Mouse (Mus musculus) kidney, adult 2 months (tissue): ENCODE measurements around the gene AY761185. TPM values are rescaled to one million over a fixed set of nuclear protein-coding genes. Genes with fewer than 3 reads are reported as not detected.
"Not testable (repeated sequence)": the region's sequence is repeated elsewhere in the genome, so short reads cannot be mapped to it uniquely, and the experiment has no call there.

ENCODE experiments used
- DNase-seq: peaks from one replicate; pipeline ENCODE4 v3.0.0; 2021
- H3K27ac ChIP-seq: fragments of 200-500 bp; 2 replicates; pipeline ENCODE4 v1.5.1; 2012; ENCODE audit warnings: low read depth, low read length, control low read depth, inconsistent platforms; ENCODE audit not compliant: insufficient read depth
- H3K27me3 ChIP-seq: fragments of 200-500 bp; replicated peaks from 2 replicates; pipeline ENCODE4 v1.6.1; 2012; ENCODE audit warnings: mild to moderate bottlenecking, moderate library complexity, low read length, inconsistent platforms; ENCODE audit not compliant: control insufficient read depth, insufficient read depth
- H3K36me3 ChIP-seq: fragments of 200-500 bp; 2 replicates; pipeline ENCODE4 v1.6.1; 2012; ENCODE audit warnings: mild to moderate bottlenecking, moderate library complexity, low read length, inconsistent platforms; ENCODE audit not compliant: control insufficient read depth, insufficient read depth
- H3K4me1 ChIP-seq: fragments of 200-500 bp; 2 replicates; pipeline ENCODE4 v1.6.1; 2011; ENCODE audit warnings: low read length; ENCODE audit not compliant: control insufficient read depth, insufficient read depth
- H3K4me3 ChIP-seq: fragments of 200-500 bp; 2 replicates; pipeline ENCODE4 v1.5.1; 2011; ENCODE audit warnings: mild to moderate bottlenecking, low read depth, low read length, control low read depth; ENCODE audit not compliant: insufficient read depth
- CTCF ChIP-seq: fragments of 200-500 bp; conservative IDR thresholded peaks from 2 replicates; pipeline ENCODE4 v1.5.1; 2011; ENCODE audit warnings: low read depth, mild to moderate bottlenecking, control low read depth, low read length, moderate library complexity, mixed read lengths; ENCODE audit not compliant: insufficient read depth, insufficient read length
- POLR2A ChIP-seq: fragments of 200-500 bp; IDR thresholded peaks from one replicate; pipeline ENCODE4 v1.6.1; 2011; ENCODE audit warnings: low read depth, low read length, control low read depth
- WGBS: fragments of 180-500 bp; shearing (Covaris S2); methylation state at CpG from one replicate; pipeline ENCODE4 v1.1.7; 2018; 5-methylcytosine and 5-hydroxymethylcytosine counted together
- polyA plus RNA-seq: library from polyadenylated mRNA; depleted of rRNA; stranded (reverse); fragments of >200 nt; gene quantifications from 2 replicates; pipeline ENCODE4 v1.2.3, GENCODE M21; 2012; rRNA removed

The AY761185 gene
- polyA plus RNA-seq: not detected in 2 replicates

DNA sequence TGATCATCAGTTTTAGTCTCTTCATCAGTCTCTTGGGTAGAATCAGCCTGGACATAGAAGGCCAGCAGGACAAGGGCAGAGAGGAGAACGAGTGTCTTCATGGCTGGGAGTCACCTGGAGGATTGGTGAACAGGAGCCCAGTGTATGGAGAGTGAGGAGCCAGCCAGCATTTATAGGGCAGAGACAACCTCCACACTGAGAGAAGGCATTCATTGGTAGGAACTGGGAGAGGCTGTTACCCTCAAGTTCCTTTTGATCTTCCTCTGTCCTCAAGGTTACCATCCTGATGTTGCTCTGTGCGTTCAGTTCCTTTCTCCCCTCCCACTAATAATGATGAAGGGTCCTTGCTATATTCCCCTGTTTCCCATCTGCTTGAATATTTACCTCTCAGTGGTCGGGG, at the start of gene AY761185:
TSS of gene AY761185 (minus strand) at position 101 of the 400 bp plus-strand sequence.
- Histone ChIP-seq H3K27me3 (no peaks in the 10 kb centered on the region), H3K4me3 (no peak within 1 kb of the TSS), H3K4me1 (no peaks in the 10 kb centered on the region), H3K27ac (no peak within 1 kb of the TSS), H3K36me3 (no peaks in the 10 kb centered on the region)
- TF ChIP-seq POLR2A: no peak
- no peak for TF ChIP-seq CTCF
- WGBS: 75% methylated on average over 3 of the region's 3 CpGs
- DNase-seq: no peak

GRCm38 (mm10) chr8:20994042-20994441, 49.5 kb upstream of the AY761185 start:
- not testable (repeated sequence) for DNase-seq, H3K4me1 ChIP-seq, H3K27ac ChIP-seq, H3K27me3 ChIP-seq, H3K36me3 ChIP-seq, H3K4me3 ChIP-seq

GRCm38 (mm10) chr8:20979846-20980245, 35.3 kb upstream of the AY761185 start:
- 50% methylated on average over 1 of the region's 1 CpGs for WGBS
- H3K36me3 ChIP-seq: no peaks in the 10 kb centered on the region
- H3K27me3 ChIP-seq: no peaks in the 10 kb centered on the region
- H3K4me3 ChIP-seq: no peak overlapping the region
- TF ChIP-seq POLR2A: no peak
- TF ChIP-seq CTCF: no peak
- DNase-seq: no peak
- H3K4me1 ChIP-seq: no peaks in the 10 kb centered on the region
- H3K27ac ChIP-seq: no peak overlapping the region

DNA sequence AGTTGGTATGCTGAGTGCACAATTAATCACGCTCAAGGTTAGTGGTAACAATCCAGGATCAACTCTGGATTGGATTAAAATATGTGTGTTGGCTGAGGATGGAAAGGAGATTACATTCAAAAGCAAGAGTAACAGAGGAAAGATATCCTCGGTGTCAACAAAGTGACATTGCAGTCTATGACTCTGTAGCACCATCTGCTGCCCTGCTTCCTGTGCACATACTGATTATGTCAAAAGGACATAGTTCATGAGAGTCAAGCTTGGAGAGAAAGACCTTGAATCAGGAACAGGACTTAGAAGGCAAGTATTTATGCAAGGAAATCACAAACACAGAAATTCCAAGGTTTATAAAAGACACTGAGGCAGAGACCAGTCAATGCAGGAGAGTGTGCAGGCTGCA, 20.0 kb upstream of the AY761185 start:
- Histone ChIP-seq H3K4me3 (no peak overlapping the region), H3K27ac (no peak overlapping the region), H3K4me1 (no peaks in the 10 kb centered on the region), H3K36me3 (no peaks in the 10 kb centered on the region), H3K27me3 (no peaks in the 10 kb centered on the region)
- 71% methylated on average over 2 of the region's 2 CpGs for WGBS
- TF ChIP-seq CTCF: no peak
- DNase-seq: no peak

DNA sequence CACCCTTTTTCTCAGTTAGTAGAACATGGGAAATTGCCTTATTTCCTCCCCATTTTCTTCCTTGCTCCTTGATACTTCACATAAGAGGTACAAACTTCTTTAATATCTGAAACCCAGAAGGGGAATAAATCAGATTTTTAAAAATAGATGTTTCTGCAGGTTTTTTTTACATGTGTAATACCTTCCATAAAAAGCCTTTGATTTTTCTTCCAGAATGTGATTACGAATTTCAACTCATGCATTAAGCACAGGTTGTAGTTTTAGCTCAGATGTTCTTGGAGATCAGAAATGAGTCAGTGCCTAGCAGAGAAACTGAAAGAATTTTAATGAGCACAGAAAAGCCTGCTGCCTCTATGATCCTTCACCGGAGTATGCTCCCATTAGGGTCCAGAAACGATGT, 22.5 kb downstream of the AY761185 start, which contains the start of gene Gm6040:
TSS of gene Gm6040 (minus strand) at position 101 of the 400 bp plus-strand sequence.
- H3K27me3 ChIP-seq: no peaks in the 10 kb centered on the region
- no peaks in the 10 kb centered on the region for H3K4me1 ChIP-seq
- no peaks in the 10 kb centered on the region for H3K36me3 ChIP-seq
- TF ChIP-seq CTCF (no peak), POLR2A (no peak)
- no peak within 1 kb of the TSS for H3K4me3 ChIP-seq
- no peak within 1 kb of the TSS for H3K27ac ChIP-seq
- DNase-seq: no peak
- 69% methylated on average over 3 of the region's 3 CpGs for WGBS

DNA sequence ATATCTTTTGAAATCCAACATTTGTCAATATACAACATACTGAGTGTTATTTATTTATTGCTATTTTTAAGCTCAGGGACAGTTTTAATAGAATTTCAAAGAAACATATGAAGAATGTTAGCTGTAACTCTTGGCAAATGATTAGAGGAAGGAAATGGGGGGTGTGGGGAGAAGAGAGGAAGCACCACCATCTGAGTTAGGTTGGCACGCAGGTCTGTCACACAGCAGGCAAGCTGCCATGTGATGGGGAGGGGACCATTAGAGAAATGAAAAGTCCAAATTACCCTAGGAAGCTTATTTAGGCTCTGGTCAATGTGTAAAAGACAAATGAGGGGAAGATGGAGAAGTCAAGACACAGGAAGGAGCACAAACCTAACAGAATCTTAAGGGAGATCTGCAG, 32.2 kb downstream of the AY761185 start:
- no peak overlapping the region for H3K4me3 ChIP-seq
- WGBS: 79% methylated on average over 1 of the region's 1 CpGs
- H3K36me3 ChIP-seq: no peaks in the 10 kb centered on the region
- no peaks in the 10 kb centered on the region for H3K4me1 ChIP-seq
- TF ChIP-seq CTCF (no peak), POLR2A (no peak)
- H3K27ac ChIP-seq: no peak overlapping the region
- H3K27me3 ChIP-seq: no peaks in the 10 kb centered on the region
- DNase-seq: no peak

DNA sequence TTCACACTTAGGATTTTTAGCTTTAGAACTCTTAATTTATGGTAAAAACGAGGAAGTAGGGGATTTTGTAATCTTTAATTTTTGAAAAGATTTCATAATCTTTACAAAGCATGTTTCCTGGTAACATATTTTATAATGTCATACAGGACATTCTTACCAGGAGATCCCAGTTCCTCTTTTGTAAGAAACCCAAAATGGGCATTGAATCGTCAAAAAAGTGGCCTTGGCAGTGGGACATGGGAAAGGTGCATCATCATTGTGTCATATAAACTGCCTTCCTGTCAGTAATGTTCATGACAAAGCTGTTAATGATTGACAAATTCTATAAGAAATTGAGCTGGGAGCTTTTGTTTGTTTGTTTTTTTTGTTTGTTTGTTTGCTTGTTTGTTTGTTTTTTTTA, 36.3 kb downstream of the AY761185 start:
- Histone ChIP-seq H3K4me3 (no peak overlapping the region), H3K36me3 (no peaks in the 10 kb centered on the region), H3K4me1 (no peaks in the 10 kb centered on the region), H3K27me3 (no peaks in the 10 kb centered on the region), H3K27ac (no peak overlapping the region)
- TF ChIP-seq POLR2A: no peak
- no peak for TF ChIP-seq CTCF
- 52% methylated on average over 2 of the region's 2 CpGs for WGBS
- DNase-seq: no peak

DNA sequence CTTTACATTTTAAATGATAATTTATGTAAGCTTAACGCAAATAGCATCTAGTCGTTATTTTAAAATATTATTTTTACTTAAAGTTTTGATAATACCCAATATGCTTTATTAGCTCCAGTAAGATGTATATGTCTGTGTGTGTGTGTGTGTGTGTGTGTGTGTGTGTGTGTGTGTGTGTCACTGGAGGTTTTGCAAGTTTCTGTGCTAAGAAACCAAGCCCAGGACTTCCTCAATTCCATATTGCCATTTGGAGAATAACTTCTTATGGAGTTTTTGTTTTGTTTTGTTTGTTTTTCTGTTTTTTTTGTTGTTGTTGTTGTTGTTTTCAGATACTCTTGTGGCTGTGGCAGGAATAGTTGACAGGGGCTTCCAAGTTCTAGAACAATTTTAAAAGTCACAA, 37.4 kb downstream of the AY761185 start:
- no peak for DNase-seq
- Histone ChIP-seq H3K27ac (no peak overlapping the region), H3K36me3 (no peaks in the 10 kb centered on the region), H3K27me3 (no peaks in the 10 kb centered on the region), H3K4me1 (no peaks in the 10 kb centered on the region), H3K4me3 (no peak overlapping the region)
- TF ChIP-seq POLR2A: no peak
- no peak for TF ChIP-seq CTCF
- 91% methylated on average over 2 of the region's 2 CpGs for WGBS
